Mouse (Mus musculus) macrophage (primary cell): ENCODE data around the gene Cops7a. TPM values are rescaled to one million over a fixed set of nuclear protein-coding genes. Genes with fewer than 3 reads are reported as not detected.

Experiments
- polyA plus RNA-seq: library from polyadenylated mRNA; stranded (reverse); fragments of 250-400 nt; gene quantifications from 3 replicates; pipeline ENCODE4 v1.2.4, GENCODE M21; 2018; ENCODE audit warnings: inconsistent platforms

Gene Cops7a
- polyA plus RNA-seq, 1 experiment from 2014 or later: 42.8 TPM

Other genes with a start within 250 kb of the Cops7a start
- 172 to 251 TPM (median 215 TPM) in 3 replicates for gene Ptpn6, start 226.8 kb downstream of the Cops7a start, polyA plus RNA-seq
- 43.6 to 99.2 TPM (median 63.8 TPM) in 3 replicates for gene Grcc10, start 224.2 kb downstream of the Cops7a start, polyA plus RNA-seq
- not detected in 3 replicates for gene Gm45234, start 209.5 kb downstream of the Cops7a start, polyA plus RNA-seq
- 17.0 to 35.6 TPM (median 21.7 TPM) in 3 replicates for gene Atn1, start 209.0 kb downstream of the Cops7a start, polyA plus RNA-seq
- 4.8 to 9.6 TPM (median 6.7 TPM) in 3 replicates for gene Eno2, start 195.9 kb downstream of the Cops7a start, polyA plus RNA-seq
- not detected in 3 replicates for gene Lrrc23, start 185.8 kb downstream of the Cops7a start, polyA plus RNA-seq
- gene Spsb2, start 156.9 kb downstream of the Cops7a start, polyA plus RNA-seq: 24.2 to 48.9 TPM (median 43.2 TPM) in 3 replicates
- gene Tpi1, start 151.2 kb downstream of the Cops7a start, polyA plus RNA-seq: 195 to 347 TPM (median 203 TPM) in 3 replicates
- 61.4 to 91.7 TPM (median 71.1 TPM) in 3 replicates for gene Usp5, start 136.1 kb downstream of the Cops7a start, polyA plus RNA-seq
- gene Cdca3, start 136.0 kb downstream of the Cops7a start, polyA plus RNA-seq: 3.2 to 22.0 TPM (median 8.6 TPM) in 3 replicates
- 0.27 TPM in 1 of 3 replicates, not detected in the others for gene Gnb3, start 125.3 kb downstream of the Cops7a start, polyA plus RNA-seq
- 9.8 to 27.6 TPM (median 12.3 TPM) in 3 replicates for gene P3h3, start 107.8 kb downstream of the Cops7a start, polyA plus RNA-seq
- gene Gpr162, start 101.6 kb downstream of the Cops7a start, polyA plus RNA-seq: 20.0 to 195 TPM (median 70.2 TPM) in 3 replicates
- gene Cd4, start 77.3 kb downstream of the Cops7a start, polyA plus RNA-seq: 49.3 to 211 TPM (median 83.5 TPM) in 3 replicates
- gene Lag3, start 53.8 kb downstream of the Cops7a start, polyA plus RNA-seq: 1.5 to 1.8 TPM (median 1.5 TPM) in 3 replicates
- gene Ptms, start 45.4 kb downstream of the Cops7a start, polyA plus RNA-seq: 540 to 1,227 TPM (median 1,212 TPM) in 3 replicates
- gene Mlf2, start 34.2 kb downstream of the Cops7a start, polyA plus RNA-seq: 179 to 203 TPM (median 199 TPM) in 3 replicates
- gene Pianp, start 31.2 kb upstream of the Cops7a start, polyA plus RNA-seq: 10.8 to 32.4 TPM (median 17.5 TPM) in 3 replicates
- 35.4 to 57.8 TPM (median 41.9 TPM) in 3 replicates for gene Zfp384, start 43.6 kb upstream of the Cops7a start, polyA plus RNA-seq
- 40.7 to 67.3 TPM (median 57.5 TPM) in 3 replicates for gene Ing4, start 74.2 kb upstream of the Cops7a start, polyA plus RNA-seq
- gene Acrbp, start 84.2 kb upstream of the Cops7a start, polyA plus RNA-seq: 1.4 to 5.9 TPM (median 3.2 TPM) in 3 replicates
- gene Lpar5, start 102.4 kb upstream of the Cops7a start, polyA plus RNA-seq: 10.0 to 28.0 TPM (median 23.5 TPM) in 3 replicates
- 102 to 280 TPM (median 126 TPM) in 3 replicates for gene Chd4, start 130.4 kb upstream of the Cops7a start, polyA plus RNA-seq
- gene Nop2, start 166.4 kb upstream of the Cops7a start, polyA plus RNA-seq: 15.3 to 47.0 TPM (median 23.8 TPM) in 3 replicates
- 14.3 to 29.7 TPM (median 18.2 TPM) in 3 replicates for gene Iffo1, start 179.7 kb upstream of the Cops7a start, polyA plus RNA-seq
- 1,249 to 2,484 TPM (median 2,323 TPM) in 3 replicates for gene Gapdh, start 200.9 kb upstream of the Cops7a start, polyA plus RNA-seq
- gene Ncapd2, start 226.2 kb upstream of the Cops7a start, polyA plus RNA-seq: 6.0 to 12.7 TPM (median 10.3 TPM) in 3 replicates
- gene Mrpl51, start 226.3 kb upstream of the Cops7a start, polyA plus RNA-seq: 32.5 to 47.9 TPM (median 40.8 TPM) in 3 replicates